Mouse (Mus musculus) lung, postnatal 0 days (tissue): ENCODE measurements around the gene Dhodh. TPM values are rescaled to one million over a fixed set of nuclear protein-coding genes. Genes with fewer than 3 reads are reported as not detected.
A peak's percentile ranks its signal among the peaks of the same experiment; 100 is the strongest.

Source experiments
- ATAC-seq: fragments of 200-750 bp; cut with Nextera tagmentation; 2 replicates; pipeline ENCODE4 v1.8.0; 2017; ENCODE audit warnings: moderate library complexity
- DNase-seq: peaks from one replicate; pipeline ENCODE4 v3.0.0-alpha.2; 2016; ENCODE audit warnings: low spot score
- H3K27ac ChIP-seq: fragments of 300-500 bp; sonication (generic); 2 replicates; pipeline ENCODE4 v1.5.1; 2014; ENCODE audit warnings: antibody characterized with exemption, mild to moderate bottlenecking, low read length, mixed read lengths
- H3K27me3 ChIP-seq: fragments of 300-500 bp; sonication (generic); replicated peaks from 2 replicates; pipeline ENCODE4 v1.6.1; 2014; ENCODE audit warnings: low read length, mixed read lengths; ENCODE audit not compliant: insufficient read depth
- H3K36me3 ChIP-seq: fragments of 300-500 bp; sonication (generic); 2 replicates; pipeline ENCODE4 v1.6.1; 2014; ENCODE audit warnings: low read length, mixed read lengths; ENCODE audit not compliant: insufficient read depth
- H3K4me1 ChIP-seq: fragments of 300-500 bp; sonication (generic); 2 replicates; pipeline ENCODE4 v1.6.1; 2014; ENCODE audit warnings: antibody characterized with exemption, low read depth, low read length, mixed read lengths; ENCODE audit not compliant: insufficient read depth
- H3K4me2 ChIP-seq: fragments of 300-500 bp; sonication (generic); replicated peaks from 2 replicates; pipeline ENCODE4 v1.6.1; 2014; ENCODE audit warnings: low read depth, mild to moderate bottlenecking, low read length, moderate library complexity, mixed read lengths
- H3K4me3 ChIP-seq: fragments of 300-500 bp; sonication (generic); 2 replicates; pipeline ENCODE4 v1.5.1; 2014; ENCODE audit warnings: low read depth, low read length
- H3K9ac ChIP-seq: fragments of 300-500 bp; sonication (generic); replicated peaks from 2 replicates; pipeline ENCODE4 v1.6.1; 2014; ENCODE audit warnings: low read depth, mild to moderate bottlenecking
- H3K9me3 ChIP-seq: fragments of 300-500 bp; sonication (generic); 2 replicates; pipeline ENCODE4 v1.6.1; 2016; ENCODE audit warnings: low read length, mixed read lengths
- CTCF ChIP-seq: IDR thresholded peaks from 2 replicates; pipeline ENCODE4 v1.5.1; 2016; ENCODE audit warnings: antibody characterized with exemption, mild to moderate bottlenecking
- EP300 ChIP-seq: IDR thresholded peaks from 2 replicates; pipeline ENCODE4 v1.6.1; 2016; ENCODE audit warnings: antibody characterized with exemption, mild to moderate bottlenecking, control low read depth
- WGBS: fragments of 180-500 bp; shearing (Covaris S2); extraction: QIAGEN DNeasy Blood & Tissue Kit; methylation state at CpG from one replicate; pipeline ENCODE4 v1.1.7; 2014; 5-methylcytosine and 5-hydroxymethylcytosine counted together
- polyA plus RNA-seq: library from polyadenylated mRNA; unstranded; fragments of >200 nt; fragmentation: Nextera tagmentation; extraction: Ambion mirVana; gene quantifications from 2 replicates; pipeline ENCODE4 v1.2.1, GENCODE M21; 2015

Gene Dhodh
- polyA plus RNA-seq, 1 experiment from 2014 or later = 18.5 TPM

- Histone ChIP-seq H3K9ac (no peak overlapping the region), H3K36me3 (no peaks in the 10 kb centered on the region), H3K27ac (no peak overlapping the region), H3K4me3 (no peak overlapping the region), H3K9me3 (no peaks in the 10 kb centered on the region), H3K4me1 (no peaks in the 10 kb centered on the region), H3K4me2 (no peak overlapping the region), H3K27me3 (no peaks in the 10 kb centered on the region)
- no peak for ATAC-seq
- 79% methylated on average over 5 of the region's 5 CpGs for WGBS
- TF ChIP-seq EP300 (no peak), CTCF (no peak)
- no peak for DNase-seq
Measured at GRCm38 (mm10) chr8:109592164-109592563, 16.3 kb downstream of the Dhodh start.

- TF ChIP-seq EP300 (no peak), CTCF (no peak)
- Histone ChIP-seq H3K9ac (no peak overlapping the region), H3K4me3 (no peak overlapping the region), H3K27me3 (no peaks in the 10 kb centered on the region), H3K4me2 (no peak overlapping the region), H3K9me3 (no peaks in the 10 kb centered on the region), H3K4me1 (no peaks in the 10 kb centered on the region), H3K27ac (no peak overlapping the region), H3K36me3 (no peaks in the 10 kb centered on the region)
- ATAC-seq (no peak), DNase-seq (no peak)
- 84% methylated on average over 3 of the region's 3 CpGs for WGBS
Measured at GRCm38 (mm10) chr8:109591367-109591766, 17.1 kb downstream of the Dhodh start.

DNA sequence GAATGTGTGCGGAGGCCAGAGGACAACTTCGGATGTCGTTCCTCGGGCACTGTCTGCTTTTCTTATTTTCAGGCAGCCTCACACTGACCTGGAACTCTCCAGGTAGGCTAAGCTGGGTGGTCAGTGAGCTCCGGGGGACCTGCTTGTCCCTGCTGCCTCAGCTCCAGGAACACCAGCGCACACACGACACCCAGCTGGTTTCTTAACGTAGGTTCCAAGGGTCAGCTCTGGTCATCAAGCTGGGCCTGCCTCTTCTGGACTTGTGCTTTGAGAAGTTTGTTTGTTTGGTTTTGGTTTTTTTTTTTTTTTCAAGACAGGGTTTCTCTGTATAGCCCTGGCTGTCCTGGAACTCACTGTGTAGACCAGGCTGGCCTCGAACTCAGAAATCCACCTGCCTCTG lies 17.6 kb downstream of the Dhodh start:
- 86% methylated on average over 9 of the region's 9 CpGs for WGBS
- H3K9me3 ChIP-seq = no peaks in the 10 kb centered on the region

DNA sequence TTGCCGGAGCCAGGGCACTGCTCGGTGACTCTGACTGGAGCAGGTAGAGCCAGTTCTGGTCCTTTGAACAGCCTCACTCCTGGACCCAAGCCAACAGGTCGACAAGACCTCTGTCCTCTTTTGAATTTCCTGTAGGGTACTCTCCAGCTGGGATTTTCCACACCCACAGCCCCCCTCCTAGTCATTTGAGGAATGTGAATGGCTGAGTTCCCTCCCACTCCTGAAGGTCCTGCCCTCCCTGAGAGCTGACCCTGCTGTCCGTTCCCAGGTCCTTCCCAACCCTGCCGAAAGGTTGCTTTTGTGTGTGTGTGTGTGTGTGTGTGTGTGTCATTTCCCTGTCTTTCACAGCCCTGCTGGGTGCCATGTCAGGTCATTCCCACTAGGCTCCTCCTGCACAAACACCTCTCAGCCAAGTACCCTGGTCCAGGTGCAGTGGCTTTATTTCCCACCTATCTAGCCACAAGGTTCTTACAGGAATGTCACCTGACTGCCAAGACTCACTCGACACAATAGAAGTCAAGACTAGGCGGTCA lies 21.4 kb downstream of the Dhodh start:
- peak overlapping the region; percentile 64 for H3K27ac ChIP-seq
- H3K9me3 ChIP-seq = no peaks in the 10 kb centered on the region
- no peak overlapping the region for H3K4me3 ChIP-seq
- ATAC-seq = peak; percentile 87
- WGBS = 43% methylated on average over 7 of the region's 7 CpGs
- peak; percentile 88 for DNase-seq
- H3K36me3 ChIP-seq = no peaks in the 10 kb centered on the region
- TF ChIP-seq EP300 (peak; percentile 48), CTCF (no peak)
- no peak overlapping the region for H3K9ac ChIP-seq
- no peak overlapping the region for H3K4me2 ChIP-seq
- H3K27me3 ChIP-seq = no peaks in the 10 kb centered on the region
- no peaks in the 10 kb centered on the region for H3K4me1 ChIP-seq

More for the DNA sequence above, 17.6 kb downstream of the Dhodh start:
- Histone ChIP-seq H3K4me2 (no peak overlapping the region), H3K27ac (no peak overlapping the region), H3K9ac (no peak overlapping the region), H3K4me1 (no peaks in the 10 kb centered on the region), H3K36me3 (no peaks in the 10 kb centered on the region), H3K27me3 (no peaks in the 10 kb centered on the region), H3K4me3 (no peak overlapping the region)
- TF ChIP-seq CTCF (no peak), EP300 (no peak)
- ATAC-seq (no peak), DNase-seq (no peak)

- no peaks in the 10 kb centered on the region for H3K36me3 ChIP-seq
- H3K9ac ChIP-seq = no peak overlapping the region
- H3K4me2 ChIP-seq = no peak overlapping the region
- no peaks in the 10 kb centered on the region for H3K27me3 ChIP-seq
- ATAC-seq (peak; percentile 32; the same call in 1 of the 2 replicates), DNase-seq (peak; percentile 79)
- H3K27ac ChIP-seq = peak overlapping the region; percentile 48
- H3K4me1 ChIP-seq = no peaks in the 10 kb centered on the region
- H3K4me3 ChIP-seq = no peak overlapping the region
- H3K9me3 ChIP-seq = no peaks in the 10 kb centered on the region
- TF ChIP-seq CTCF (no peak), EP300 (peak; percentile 59; the same call in 1 of the 2 replicates)
Measured at GRCm38 (mm10) chr8:109585652-109586051, 22.8 kb downstream of the Dhodh start.

GRCm38 (mm10) chr8:109584830-109585229 lies 23.6 kb downstream of the Dhodh start:
- Histone ChIP-seq H3K9ac (no peak overlapping the region), H3K36me3 (no peaks in the 10 kb centered on the region), H3K4me2 (no peak overlapping the region), H3K4me3 (no peak overlapping the region), H3K4me1 (no peaks in the 10 kb centered on the region), H3K9me3 (no peaks in the 10 kb centered on the region), H3K27ac (peak overlapping the region; percentile 48), H3K27me3 (no peaks in the 10 kb centered on the region)
- ATAC-seq (no peak), DNase-seq (no peak)
- 63% methylated on average over 3 of the region's 3 CpGs for WGBS
- TF ChIP-seq CTCF (no peak), EP300 (no peak)

- 68% methylated on average over 4 of the region's 4 CpGs for WGBS
- DNase-seq = no peak
Measured at GRCm38 (mm10) chr8:109584293-109584692, 24.2 kb downstream of the Dhodh start.

More at GRCm38 (mm10) chr8:109584293-109584692, 24.2 kb downstream of the Dhodh start:
- no peaks in the 10 kb centered on the region for H3K36me3 ChIP-seq
- H3K4me2 ChIP-seq = no peak overlapping the region
- no peaks in the 10 kb centered on the region for H3K9me3 ChIP-seq
- H3K9ac ChIP-seq = no peak overlapping the region
- no peak overlapping the region for H3K4me3 ChIP-seq
- no peaks in the 10 kb centered on the region for H3K4me1 ChIP-seq
- no peak for TF ChIP-seq EP300
- TF ChIP-seq CTCF = no peak
- no peaks in the 10 kb centered on the region for H3K27me3 ChIP-seq
- no peak for ATAC-seq
- peak overlapping the region; percentile 48; the same call in 1 of the 2 replicates for H3K27ac ChIP-seq
